Mouse (Mus musculus) megakaryocyte-erythroid progenitor cell, adult 5 weeks (primary cell): ENCODE data around the gene Gp5. TPM values are rescaled to one million over a fixed set of nuclear protein-coding genes. Genes with fewer than 3 reads are reported as not detected.

Source experiments
- polyA plus RNA-seq: library from polyadenylated mRNA; stranded (reverse); fragments of >175 nt; gene quantifications from 2 replicates; pipeline ENCODE4 v1.2.3, GENCODE M21; 2012

Gp5 gene
- 20.0 and 28.2 TPM in 2 replicates for polyA plus RNA-seq

DNA sequence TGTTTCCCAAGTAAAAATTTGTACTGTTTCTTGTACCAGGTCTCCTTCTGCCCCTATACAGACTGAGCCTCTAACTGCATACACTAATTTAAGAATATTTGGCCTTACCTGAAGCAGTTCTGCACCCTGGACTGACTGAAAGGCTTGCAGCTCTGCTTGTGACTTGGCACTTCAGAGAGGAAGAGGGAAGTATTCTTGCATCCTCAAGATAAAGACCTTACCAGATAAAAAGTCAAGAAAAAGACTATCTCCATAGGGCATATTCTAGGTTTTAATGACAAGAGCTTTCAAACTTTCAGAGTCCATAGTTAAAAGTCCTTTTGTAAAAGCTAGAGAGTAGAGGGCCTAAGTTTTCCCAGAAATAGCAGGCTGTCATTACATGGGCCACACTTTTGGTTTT, at the start of gene Gp5:
Gp5 (minus strand) TSS at position 133 of the 400 bp plus-strand sequence.

DNA sequence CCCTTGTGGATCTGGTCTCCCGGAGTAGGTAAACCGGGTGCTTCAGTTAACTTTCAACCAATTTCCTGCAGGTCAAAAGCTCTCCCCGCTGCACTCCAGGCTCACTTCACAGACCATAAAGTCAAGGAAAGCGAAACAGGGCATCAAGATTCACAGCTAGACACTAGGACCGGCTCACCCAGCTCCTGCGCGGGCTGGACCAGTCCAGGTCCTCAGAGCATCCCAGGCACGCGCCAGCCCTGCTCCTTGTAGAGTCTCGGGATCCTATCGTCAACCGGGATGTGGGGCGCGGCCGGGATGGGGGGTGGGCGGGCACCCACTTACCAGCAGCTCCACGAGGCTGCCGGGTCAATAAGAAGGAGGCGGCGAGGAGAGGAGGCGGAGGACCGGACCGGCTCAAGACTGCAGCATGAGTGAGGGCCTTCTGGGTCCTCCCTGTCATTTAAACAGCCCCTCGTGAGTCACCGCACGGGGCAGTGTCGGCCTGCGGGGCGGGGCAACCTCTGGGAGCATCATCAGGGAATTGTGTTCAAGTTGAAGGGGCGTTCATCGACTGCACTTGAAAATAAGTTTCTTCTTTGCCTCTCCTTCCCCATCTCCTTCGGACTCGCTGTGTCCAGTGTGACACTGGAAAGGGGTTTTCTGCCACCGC, 27.6 kb downstream of the Gp5 start, which contains the start of gene Lrrc15:
Lrrc15 (minus strand) TSS at position 413 of the 652 bp plus-strand sequence.

GRCm38 (mm10) chr16:30267359-30267758, 43.2 kb downstream of the Gp5 start, which contains the start of gene Cpn2:
TSS of gene Cpn2 (minus strand) at chr16:30267499.

Other genes with a start within 250 kb of the Gp5 start
- gene Hes1, start 246.4 kb downstream of the Gp5 start, polyA plus RNA-seq, result 7.8 TPM in 2 replicates
- not detected in 2 replicates for gene Cpn2, start 43.3 kb downstream of the Gp5 start, polyA plus RNA-seq
- gene Lrrc15, start 27.5 kb downstream of the Gp5 start, polyA plus RNA-seq, result not detected in 2 replicates
- gene Atp13a3, start 95.2 kb upstream of the Gp5 start, polyA plus RNA-seq, result 48.8 and 50.6 TPM in 2 replicates
- 0.14 and 0.54 TPM in 2 replicates for gene Tmem44, start 240.1 kb upstream of the Gp5 start, polyA plus RNA-seq